Mouse (Mus musculus): ENCODE results near the gene Map3k12. TPM values are rescaled to one million over a fixed set of nuclear protein-coding genes. Genes with fewer than 3 reads are reported as not detected.

Map3k12 gene
- 21.2 and 23.8 TPM in 2 replicates for polyA plus RNA-seq (2014; fragmentation: Nextera tagmentation; extraction: Ambion mirVana)

GRCm38 (mm10) chr15:102516728-102517404 lies at the start of gene Map3k12:
Map3k12 (minus strand) TSS chr15:102517064.
- Histone ChIP-seq H3K4me2 (replicated peaks; ENCODE audit: low read depth, low read length) (peak within 1 kb of the TSS; percentile 82), H3K27ac (ENCODE audit: low read depth, low read length) (peak within 1 kb of the TSS; percentile 97), H3K9ac (ENCODE audit: low read depth, low read length) (peak within 1 kb of the TSS; percentile 79), H3K4me1 (replicated peaks; ENCODE audit: control insufficient read depth, insufficient read depth, low read length) (peaks cover 10% of the 10 kb centered on the region), H3K27me3 (ENCODE audit: control insufficient read depth, insufficient read depth, low read length) (no peaks in the 10 kb centered on the region), H3K36me3 (ENCODE audit: control insufficient read depth, insufficient read depth, low read length) (0 out of 2 replicates have a peak, but pooled peaks cover 3% of the 10 kb centered on the region), H3K9me3 (ENCODE audit: control insufficient read depth, low read length) (no peaks in the 10 kb centered on the region), H3K4me3 (ENCODE audit: low read depth, low read length) (peak within 1 kb of the TSS; percentile 60)
- DNase-seq (ENCODE audit: low spot score) (peak; percentile 83), ATAC-seq (ENCODE audit: low FRiP score) (peak; percentile 36)
- WGBS: 1% methylated on average over 32 of the region's 43 CpGs

GRCm38 (mm10) chr15:102563681-102564080 lies 46.8 kb upstream of the Map3k12 start:
- no peaks in the 10 kb centered on the region for H3K27me3 ChIP-seq (ENCODE audit: control insufficient read depth, insufficient read depth, low read length)
- no peaks in the 10 kb centered on the region for H3K4me1 ChIP-seq (replicated peaks; ENCODE audit: control insufficient read depth, insufficient read depth, low read length)
- H3K9ac ChIP-seq (ENCODE audit: low read depth, low read length): no peak overlapping the region
- H3K27ac ChIP-seq (ENCODE audit: low read depth, low read length): no peak overlapping the region
- WGBS: 91% methylated on average over 5 of the region's 5 CpGs
- DNase-seq (ENCODE audit: low spot score): no peak
- H3K36me3 ChIP-seq (ENCODE audit: control insufficient read depth, insufficient read depth, low read length): no peaks in the 10 kb centered on the region
- H3K4me2 ChIP-seq (replicated peaks; ENCODE audit: low read depth, low read length): no peak overlapping the region
- no peaks in the 10 kb centered on the region for H3K9me3 ChIP-seq (ENCODE audit: control insufficient read depth, low read length)
- no peak overlapping the region for H3K4me3 ChIP-seq (ENCODE audit: low read depth, low read length)
- ATAC-seq (ENCODE audit: low FRiP score): no peak

- H3K36me3 ChIP-seq (ENCODE audit: control insufficient read depth, insufficient read depth, low read length): no peaks in the 10 kb centered on the region
- H3K4me2 ChIP-seq (replicated peaks; ENCODE audit: low read depth, low read length): no peak overlapping the region
- no peak for ATAC-seq (ENCODE audit: low FRiP score)
Measured at GRCm38 (mm10) chr15:102563061-102563460, 46.2 kb upstream of the Map3k12 start.

GRCm38 (mm10) chr15:102562491-102562890 lies 45.6 kb upstream of the Map3k12 start:
- WGBS: 93% methylated on average over 1 of the region's 1 CpGs
- Histone ChIP-seq H3K27ac (ENCODE audit: low read depth, low read length) (no peak overlapping the region), H3K4me2 (replicated peaks; ENCODE audit: low read depth, low read length) (no peak overlapping the region), H3K9me3 (ENCODE audit: control insufficient read depth, low read length) (no peaks in the 10 kb centered on the region), H3K36me3 (ENCODE audit: control insufficient read depth, insufficient read depth, low read length) (no peaks in the 10 kb centered on the region), H3K27me3 (ENCODE audit: control insufficient read depth, insufficient read depth, low read length) (no peaks in the 10 kb centered on the region), H3K4me1 (replicated peaks; ENCODE audit: control insufficient read depth, insufficient read depth, low read length) (no peaks in the 10 kb centered on the region), H3K9ac (ENCODE audit: low read depth, low read length) (no peak overlapping the region), H3K4me3 (ENCODE audit: low read depth, low read length) (no peak overlapping the region)
- DNase-seq (ENCODE audit: low spot score) (no peak), ATAC-seq (ENCODE audit: low FRiP score) (no peak)

More at GRCm38 (mm10) chr15:102563061-102563460, 46.2 kb upstream of the Map3k12 start:
- Histone ChIP-seq H3K4me3 (ENCODE audit: low read depth, low read length) (no peak overlapping the region), H3K27me3 (ENCODE audit: control insufficient read depth, insufficient read depth, low read length) (no peaks in the 10 kb centered on the region), H3K9ac (ENCODE audit: low read depth, low read length) (no peak overlapping the region), H3K9me3 (ENCODE audit: control insufficient read depth, low read length) (no peaks in the 10 kb centered on the region), H3K4me1 (replicated peaks; ENCODE audit: control insufficient read depth, insufficient read depth, low read length) (no peaks in the 10 kb centered on the region), H3K27ac (ENCODE audit: low read depth, low read length) (no peak overlapping the region)
- 88% methylated on average over 3 of the region's 3 CpGs for WGBS
- DNase-seq (ENCODE audit: low spot score): no peak

GRCm38 (mm10) chr15:102557580-102557979 lies 40.7 kb upstream of the Map3k12 start:
- Histone ChIP-seq H3K4me3 (ENCODE audit: low read depth, low read length) (no peak overlapping the region), H3K27me3 (ENCODE audit: control insufficient read depth, insufficient read depth, low read length) (no peaks in the 10 kb centered on the region), H3K4me1 (replicated peaks; ENCODE audit: control insufficient read depth, insufficient read depth, low read length) (no peaks in the 10 kb centered on the region), H3K27ac (ENCODE audit: low read depth, low read length) (no peak overlapping the region), H3K9ac (ENCODE audit: low read depth, low read length) (no peak overlapping the region), H3K36me3 (ENCODE audit: control insufficient read depth, insufficient read depth, low read length) (peaks cover 2% of the 10 kb centered on the region; the same call in 1 of the 2 replicates), H3K4me2 (replicated peaks; ENCODE audit: low read depth, low read length) (no peak overlapping the region), H3K9me3 (ENCODE audit: control insufficient read depth, low read length) (no peaks in the 10 kb centered on the region)
- ATAC-seq (ENCODE audit: low FRiP score): no peak
- no peak for DNase-seq (ENCODE audit: low spot score)

- WGBS: 97% methylated on average over 1 of the region's 1 CpGs
- H3K9ac ChIP-seq (ENCODE audit: low read depth, low read length): no peak overlapping the region
- H3K4me2 ChIP-seq (replicated peaks; ENCODE audit: low read depth, low read length): no peak overlapping the region
- ATAC-seq (ENCODE audit: low FRiP score): no peak
- no peak overlapping the region for H3K4me3 ChIP-seq (ENCODE audit: low read depth, low read length)
- H3K36me3 ChIP-seq (ENCODE audit: control insufficient read depth, insufficient read depth, low read length): peaks cover 2% of the 10 kb centered on the region; the same call in 1 of the 2 replicates
- H3K27ac ChIP-seq (ENCODE audit: low read depth, low read length): no peak overlapping the region
- no peaks in the 10 kb centered on the region for H3K9me3 ChIP-seq (ENCODE audit: control insufficient read depth, low read length)
- H3K4me1 ChIP-seq (replicated peaks; ENCODE audit: control insufficient read depth, insufficient read depth, low read length): no peaks in the 10 kb centered on the region
- DNase-seq (ENCODE audit: low spot score): no peak
- no peaks in the 10 kb centered on the region for H3K27me3 ChIP-seq (ENCODE audit: control insufficient read depth, insufficient read depth, low read length)
Measured at GRCm38 (mm10) chr15:102555581-102555980, 38.7 kb upstream of the Map3k12 start.

- Histone ChIP-seq H3K4me1 (replicated peaks; ENCODE audit: control insufficient read depth, insufficient read depth, low read length) (no peaks in the 10 kb centered on the region), H3K4me2 (replicated peaks; ENCODE audit: low read depth, low read length) (no peak overlapping the region), H3K4me3 (ENCODE audit: low read depth, low read length) (no peak overlapping the region), H3K36me3 (ENCODE audit: control insufficient read depth, insufficient read depth, low read length) (peaks cover 2% of the 10 kb centered on the region; the same call in 1 of the 2 replicates), H3K27me3 (ENCODE audit: control insufficient read depth, insufficient read depth, low read length) (no peaks in the 10 kb centered on the region), H3K9ac (ENCODE audit: low read depth, low read length) (no peak overlapping the region), H3K27ac (ENCODE audit: low read depth, low read length) (no peak overlapping the region), H3K9me3 (ENCODE audit: control insufficient read depth, low read length) (no peaks in the 10 kb centered on the region)
- ATAC-seq (ENCODE audit: low FRiP score) (no peak), DNase-seq (ENCODE audit: low spot score) (no peak)
- 97% methylated on average over 5 of the region's 5 CpGs for WGBS
Measured at GRCm38 (mm10) chr15:102552599-102552998, 35.7 kb upstream of the Map3k12 start.

- Histone ChIP-seq H3K4me2 (replicated peaks; ENCODE audit: low read depth, low read length) (no peak overlapping the region), H3K4me3 (ENCODE audit: low read depth, low read length) (no peak overlapping the region), H3K36me3 (ENCODE audit: control insufficient read depth, insufficient read depth, low read length) (0 out of 2 replicates have a peak, but pooled peaks cover 2% of the 10 kb centered on the region), H3K27me3 (ENCODE audit: control insufficient read depth, insufficient read depth, low read length) (no peaks in the 10 kb centered on the region), H3K9ac (ENCODE audit: low read depth, low read length) (no peak overlapping the region), H3K27ac (ENCODE audit: low read depth, low read length) (no peak overlapping the region), H3K9me3 (ENCODE audit: control insufficient read depth, low read length) (no peaks in the 10 kb centered on the region), H3K4me1 (replicated peaks; ENCODE audit: control insufficient read depth, insufficient read depth, low read length) (no peaks in the 10 kb centered on the region)
- no peak for ATAC-seq (ENCODE audit: low FRiP score)
- DNase-seq (ENCODE audit: low spot score): no peak
- WGBS: 93% methylated on average over 3 of the region's 3 CpGs
Measured at GRCm38 (mm10) chr15:102547478-102547877, 30.6 kb upstream of the Map3k12 start.
